Mouse (Mus musculus): Measurements from ENCODE around the gene Zfp763. TPM values are rescaled to one million over a fixed set of nuclear protein-coding genes. Genes with fewer than 3 reads are reported as not detected.
"Not testable (repeated sequence)": the region's sequence is repeated elsewhere in the genome, so short reads cannot be mapped to it uniquely, and the experiment has no call there.

Zfp763 gene
- 10 to 100 TPM; 17.9 to 22.3 TPM for total RNA-seq (2021)
- long read RNA-seq, transcript Zfp763-201 (4 exons, 3,407 nt): major isoform, 16 of 17 reads
- long read RNA-seq, partial matches to known transcripts: 0 of 17 reads
- long read RNA-seq, other reads (novel, unspliced or antisense): 0 of 17 reads

- peak; percentile 78 to 81 for DNase-seq (ENCODE audit: low spot score in 2 of 2)
Measured at GRCm38 (mm10) chr17:33032900-33033891, at the start of gene Zfp763. Zfp763 (minus strand) TSS chr17:33033402.

GRCm38 (mm10) chr17:33067958-33068357 lies 34.8 kb upstream of the Zfp763 start, which contains the start of gene 4921501E09Rik:
4921501E09Rik (minus strand) TSS chr17:33068058.
- DNase-seq (ENCODE audit: low spot score in 2 of 2): no peak

GRCm38 (mm10) chr17:33063001-33063400 lies 29.8 kb upstream of the Zfp763 start:
- no peak for DNase-seq (ENCODE audit: low spot score in 2 of 2)

- DNase-seq (ENCODE audit: low spot score in 2 of 2): no peak
Measured at GRCm38 (mm10) chr17:33058791-33059190, 25.6 kb upstream of the Zfp763 start.

GRCm38 (mm10) chr17:33032376-33032775 lies 826 bp downstream of the Zfp763 start:
- DNase-seq (ENCODE audit: low spot score in 2 of 2): no peak

GRCm38 (mm10) chr17:33020434-33020833 lies 12.8 kb downstream of the Zfp763 start:
- DNase-seq (ENCODE audit: low spot score in 2 of 2): not testable (repeated sequence)

GRCm38 (mm10) chr17:33008337-33008736 lies 24.9 kb downstream of the Zfp763 start:
- DNase-seq (ENCODE audit: low spot score in 2 of 2): no peak

GRCm38 (mm10) chr17:32998492-32998891 lies 34.7 kb downstream of the Zfp763 start:
- DNase-seq (ENCODE audit: low spot score in 2 of 2): no peak

GRCm38 (mm10) chr17:32992699-32993474 lies 40.3 kb downstream of the Zfp763 start, which contains the start of gene Zfp952:
Zfp952 (plus strand) TSS chr17:32993129.
- DNase-seq (ENCODE audit: low spot score in 2 of 2): peak; percentile 88 to 90

- DNase-seq (ENCODE audit: low spot score in 2 of 2): peak in 1 of 2 experiments; percentile 28
Measured at GRCm38 (mm10) chr17:32991965-32992698, 41.1 kb downstream of the Zfp763 start.

- no peak for DNase-seq (ENCODE audit: low spot score in 2 of 2)
Measured at GRCm38 (mm10) chr17:32986301-32986700, 46.9 kb downstream of the Zfp763 start.

- no peak for DNase-seq (ENCODE audit: low spot score in 2 of 2)
Measured at GRCm38 (mm10) chr17:32981361-32981760, 51.8 kb downstream of the Zfp763 start.

Other genes with a start within 250 kb of the Zfp763 start
- gene Zfp871, start 245.1 kb downstream of the Zfp763 start, total RNA-seq (2021): 10 to 100 TPM; 74.7 to 79.8 TPM
- 10 to 100 TPM; 10.3 to 11.2 TPM for gene Zfp811, start 223.5 kb downstream of the Zfp763 start, total RNA-seq (2021)
- gene Zfp799, start 203.1 kb downstream of the Zfp763 start, total RNA-seq (2021): 10 to 100 TPM; 23.7 to 27.0 TPM
- 10 to 100 TPM in 1 of 2 experiments, 1 to 10 TPM in 1; 9.7 to 10.4 TPM for gene Zfp870, start 141.8 kb downstream of the Zfp763 start, total RNA-seq (2021)
- 1 to 10 TPM; 2.7 to 4.3 TPM for gene Cyp4f14, start 116.1 kb downstream of the Zfp763 start, total RNA-seq (2021)
- 10 to 100 TPM; 16.4 to 19.2 TPM for gene Cyp4f13, start 86.0 kb downstream of the Zfp763 start, total RNA-seq (2021)
- 1 to 10 TPM; 5.3 to 5.4 TPM for gene Zfp472, start 67.6 kb downstream of the Zfp763 start, total RNA-seq (2021)
- gene Zfp952, start 40.3 kb downstream of the Zfp763 start, total RNA-seq (2021): 10 to 100 TPM; 15.9 to 16.5 TPM
- gene 4921501E09Rik, start 34.7 kb upstream of the Zfp763 start, total RNA-seq (2021): not detected
- 10 to 100 TPM; 20.6 to 21.5 TPM for gene Zfp563, start 55.9 kb upstream of the Zfp763 start, total RNA-seq (2021)
- gene Morc2b, start 106.3 kb upstream of the Zfp763 start, total RNA-seq (2021): 1 to 10 TPM; 1.0 to 1.2 TPM
- not detected for gene Olfr55, start 135.0 kb upstream of the Zfp763 start, total RNA-seq (2021)
- not detected for gene Olfr239, start 157.9 kb upstream of the Zfp763 start, total RNA-seq (2021)
- under 1 TPM; 0.42 to 0.59 TPM for gene Olfr1564, start 188.3 kb upstream of the Zfp763 start, total RNA-seq (2021)
- gene Zfp955a, start 221.7 kb upstream of the Zfp763 start, total RNA-seq (2021): 10 to 100 TPM; 13.9 to 15.0 TPM
- not detected for gene Olfr63, start 231.3 kb upstream of the Zfp763 start, total RNA-seq (2021)